Mouse (Mus musculus): Measurements from ENCODE around the gene Leo1.
"Not testable (repeated sequence)": the region's sequence is repeated elsewhere in the genome, so short reads cannot be mapped to it uniquely, and the experiment has no call there.

The Leo1 gene

DNA sequence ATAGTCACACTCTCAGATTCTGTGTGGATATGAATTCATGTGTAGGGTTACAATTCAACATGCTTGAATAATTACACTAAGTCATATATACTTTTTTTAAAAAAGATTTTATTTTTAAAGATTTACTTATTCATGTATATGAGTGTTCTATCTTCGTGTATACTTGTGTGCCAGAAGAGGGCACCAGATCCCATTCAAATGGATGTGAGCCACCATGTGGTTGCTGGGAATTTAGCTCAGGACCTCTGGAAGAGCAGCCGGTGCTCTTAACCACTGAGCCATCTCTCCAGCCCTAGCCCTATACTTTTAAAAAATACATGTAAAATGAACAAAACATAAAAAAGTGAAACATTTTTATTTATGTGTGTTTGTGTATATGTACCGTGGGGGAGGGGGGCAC lies 26.3 kb downstream of the Leo1 start:
- no peak for DNase-seq (ENCODE audit: low read depth, low spot score)

DNA sequence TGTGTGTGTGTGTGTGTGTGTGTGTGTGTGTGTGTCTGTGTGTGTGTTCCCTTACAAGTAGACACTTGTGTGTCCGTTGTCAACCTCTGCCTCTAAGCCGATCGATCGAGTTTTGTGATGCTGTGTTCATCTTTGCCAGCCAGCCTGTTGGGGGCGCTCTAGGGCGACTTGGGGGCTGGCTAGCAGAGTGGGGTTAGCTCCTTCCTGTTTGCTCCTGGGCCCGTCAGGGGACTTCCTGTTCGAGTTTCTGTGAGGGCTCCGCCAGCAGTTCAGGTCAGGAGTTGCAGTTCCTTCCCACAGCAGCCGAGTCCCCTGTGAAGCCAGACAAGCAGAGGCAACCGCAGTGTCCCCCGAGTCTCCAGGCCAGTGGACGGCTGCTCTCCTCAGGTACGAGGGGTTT lies 27.0 kb downstream of the Leo1 start:
- DNase-seq (ENCODE audit: low read depth, low spot score), result no peak

DNA sequence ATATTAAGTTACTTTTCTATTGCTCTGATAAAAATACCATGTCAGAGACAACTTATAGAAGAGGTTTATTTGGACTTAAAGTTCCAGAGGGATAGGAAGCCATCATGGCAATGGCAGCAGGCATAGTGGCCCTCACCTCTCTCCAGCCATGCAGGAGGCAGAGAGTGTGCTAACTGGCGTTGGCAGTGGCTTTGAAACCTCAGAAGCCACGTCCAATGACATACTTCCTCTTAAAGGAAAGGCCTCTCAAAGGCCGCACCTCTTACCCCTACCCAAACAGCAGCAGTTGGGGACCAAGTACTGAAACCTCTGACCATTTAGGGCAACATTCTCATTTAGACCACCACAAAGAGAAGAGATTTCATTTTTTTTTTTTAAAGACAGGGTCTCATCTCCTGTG lies 35.9 kb downstream of the Leo1 start:
- DNase-seq (ENCODE audit: low read depth, low spot score), result no peak

DNA sequence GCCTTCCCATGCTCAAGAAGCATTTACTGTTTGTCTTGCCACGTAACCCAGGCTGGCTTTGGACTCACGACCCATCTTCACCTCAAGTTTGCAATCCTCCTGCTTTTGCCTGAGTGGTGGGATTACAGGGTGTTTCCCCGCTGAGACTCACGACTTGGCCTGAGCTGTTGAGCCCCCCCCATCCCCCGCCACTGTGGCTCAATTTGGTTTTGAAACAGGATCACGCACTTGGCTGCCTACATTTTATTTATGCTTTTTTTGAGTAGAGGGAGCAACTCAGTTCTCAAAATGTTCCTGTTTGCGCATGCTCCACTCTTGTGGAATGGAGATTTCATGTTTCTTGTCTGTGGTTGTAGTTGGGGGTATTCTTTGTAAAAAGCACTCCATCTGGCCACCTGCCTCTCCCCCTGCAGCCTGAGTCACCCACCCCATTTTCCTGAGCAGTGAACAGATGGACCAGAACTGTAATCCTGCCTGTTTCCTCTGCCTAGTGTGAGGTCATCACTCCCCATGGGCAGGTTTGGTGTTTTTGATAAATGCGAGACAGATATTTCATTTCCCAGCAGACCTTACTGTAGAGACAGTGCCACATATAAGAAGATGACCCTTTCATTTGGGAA lies 37.9 kb downstream of the Leo1 start:
- no peak for DNase-seq (ENCODE audit: low read depth, low spot score)

DNA sequence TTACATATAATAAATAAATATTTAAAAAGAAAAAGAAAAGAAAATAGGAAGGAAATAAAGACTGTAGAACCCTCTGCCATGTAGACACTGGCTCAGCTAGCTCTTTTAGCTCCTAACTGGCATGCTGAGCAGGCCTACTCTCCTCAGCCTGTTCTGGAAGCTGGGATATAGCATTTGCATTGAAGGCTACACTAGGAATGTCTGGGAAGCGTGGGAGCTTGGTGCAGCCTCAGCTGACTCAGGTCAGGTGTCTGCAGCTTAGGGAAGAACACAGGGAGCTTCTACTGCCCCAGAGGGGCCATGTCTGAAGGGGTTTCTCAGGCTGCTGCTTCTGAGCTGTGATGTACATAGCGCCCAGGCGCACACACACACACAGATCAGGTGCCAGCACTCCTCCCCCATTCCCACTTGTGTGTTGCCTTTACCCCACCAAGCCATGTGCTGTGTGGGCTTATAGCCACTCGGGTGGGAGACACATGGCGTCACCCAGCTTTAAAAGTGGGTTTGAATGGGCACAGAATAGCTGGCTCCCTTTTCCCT lies 39.3 kb downstream of the Leo1 start:
- no peak for DNase-seq (ENCODE audit: low read depth, low spot score)

DNA sequence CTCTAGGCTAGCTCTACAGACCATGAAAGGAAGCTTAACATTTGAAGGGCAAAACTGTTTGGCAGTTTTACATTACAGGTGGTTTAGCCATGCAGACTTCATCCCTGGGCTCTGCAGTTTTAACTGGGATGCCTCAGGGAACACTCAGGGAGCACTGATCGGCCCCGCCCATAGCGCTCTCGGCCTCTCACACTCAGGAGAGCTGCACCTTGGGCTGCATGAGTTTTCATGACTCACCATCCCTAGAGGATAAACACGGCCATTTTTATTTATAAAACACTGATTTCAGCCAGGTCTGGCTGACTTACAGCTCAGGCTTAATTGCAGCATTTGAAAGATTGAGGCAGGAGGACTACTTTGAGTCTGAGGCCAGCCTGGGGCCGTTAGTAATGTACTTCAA lies 43.9 kb downstream of the Leo1 start:
- DNase-seq (ENCODE audit: low read depth, low spot score), result no peak

DNA sequence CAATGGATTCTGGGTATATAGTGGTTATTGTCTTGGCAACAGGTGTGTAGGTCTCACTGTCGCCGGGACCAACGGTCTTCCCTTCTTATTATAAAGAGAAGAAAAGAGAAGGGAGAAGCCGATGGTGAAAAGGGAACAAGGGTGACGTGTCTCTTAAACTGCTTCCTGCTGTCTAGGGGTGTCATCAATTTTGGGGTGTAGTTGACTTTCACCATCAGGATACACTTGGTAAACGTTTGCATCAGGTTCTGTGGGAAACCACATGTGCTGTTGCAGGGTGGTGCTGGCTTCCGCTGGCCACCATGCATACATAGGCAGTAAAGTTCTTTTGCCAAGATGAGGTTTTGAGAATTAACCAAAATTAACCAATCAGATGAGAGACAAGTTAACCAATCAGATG lies 46.9 kb downstream of the Leo1 start:
- not testable (repeated sequence) for DNase-seq (ENCODE audit: low read depth, low spot score)

DNA sequence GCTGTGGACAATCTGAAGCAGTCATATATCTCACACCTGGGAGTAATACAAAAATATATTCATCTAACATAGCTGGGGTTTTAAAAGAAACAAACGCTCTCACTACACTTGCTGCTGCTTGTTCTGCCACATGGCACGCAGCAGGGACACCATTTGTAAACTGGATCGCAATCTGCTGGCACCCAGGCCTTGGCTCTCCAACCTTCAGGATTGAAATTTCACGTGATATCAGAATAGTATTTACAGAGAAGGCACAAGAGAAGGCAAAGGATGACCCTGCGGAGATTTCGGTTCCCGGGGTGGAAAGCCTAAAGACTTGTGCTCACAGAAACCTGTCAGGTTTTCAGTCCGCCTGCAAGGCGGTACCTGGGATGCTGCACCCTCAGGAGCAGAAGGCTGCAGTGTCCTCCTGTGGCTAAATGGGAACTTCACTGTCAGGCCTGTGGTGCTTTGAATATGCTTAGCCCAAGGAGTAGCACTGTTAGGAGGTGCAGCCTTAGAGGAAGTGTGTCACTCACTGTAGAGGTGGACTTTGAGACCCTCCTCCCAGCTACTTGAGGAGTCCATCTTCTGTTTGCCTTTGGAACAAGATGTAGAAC lies 53.2 kb downstream of the Leo1 start:
- DNase-seq (ENCODE audit: low read depth, low spot score), result no peak

DNA sequence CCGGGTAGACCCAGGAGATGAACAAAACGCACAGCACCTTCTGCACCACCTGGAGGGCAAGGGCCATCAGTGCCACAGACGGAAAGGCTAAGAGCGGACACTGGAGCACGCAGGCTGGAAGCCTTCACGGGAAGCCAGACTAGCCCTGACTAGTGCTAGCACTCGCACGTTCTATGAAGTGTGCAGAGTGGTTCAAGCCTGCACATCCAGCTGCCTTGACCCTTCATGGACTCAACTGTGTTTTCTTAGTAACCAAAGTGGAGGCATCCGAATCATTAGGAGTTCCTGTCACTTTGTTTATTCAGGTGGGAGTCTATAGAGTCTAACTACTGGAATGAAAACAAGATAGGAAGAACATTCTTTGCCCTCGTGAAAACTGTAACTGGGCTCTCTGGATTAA lies 54.6 kb downstream of the Leo1 start:
- no peak for DNase-seq (ENCODE audit: low read depth, low spot score)

DNA sequence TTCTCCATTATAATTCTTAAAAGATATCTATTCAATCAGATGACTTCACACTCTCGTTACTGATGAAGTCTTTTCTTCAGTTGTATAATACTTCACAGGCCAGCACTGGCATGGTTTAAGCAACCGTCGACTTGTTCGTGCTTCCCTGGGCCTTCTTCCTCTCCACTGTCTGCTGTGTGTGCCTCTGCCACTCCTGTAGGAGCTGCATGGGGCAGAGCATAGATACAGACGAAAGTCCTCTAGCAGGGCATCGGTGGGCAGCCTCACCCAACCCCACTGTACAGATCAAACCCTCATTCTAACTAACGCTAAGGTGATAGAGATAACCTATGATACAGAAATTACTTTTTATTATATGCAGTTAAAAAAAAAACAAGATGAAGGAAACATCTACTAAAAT lies 57.2 kb downstream of the Leo1 start:
- DNase-seq (ENCODE audit: low read depth, low spot score), result no peak

DNA sequence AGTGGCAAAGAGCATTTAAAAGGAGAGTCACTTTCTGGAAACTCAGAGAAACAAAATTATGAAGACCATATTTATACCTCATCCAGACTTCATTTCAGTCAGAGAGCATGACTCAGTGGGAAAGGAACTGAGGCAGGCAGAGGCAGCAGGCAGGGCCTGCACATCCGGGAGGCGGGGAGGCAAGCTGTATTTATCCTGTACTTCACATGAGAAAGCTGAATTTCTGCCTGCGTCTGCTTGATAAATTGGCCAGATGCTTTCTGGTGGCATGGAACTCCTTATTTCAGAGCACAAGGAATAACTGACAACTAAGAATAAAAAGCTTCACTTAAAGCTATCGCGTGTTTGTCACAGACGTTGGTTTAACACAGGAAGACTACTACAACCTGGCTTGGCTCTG lies 63.0 kb downstream of the Leo1 start:
- no peak for DNase-seq (ENCODE audit: low read depth, low spot score)

DNA sequence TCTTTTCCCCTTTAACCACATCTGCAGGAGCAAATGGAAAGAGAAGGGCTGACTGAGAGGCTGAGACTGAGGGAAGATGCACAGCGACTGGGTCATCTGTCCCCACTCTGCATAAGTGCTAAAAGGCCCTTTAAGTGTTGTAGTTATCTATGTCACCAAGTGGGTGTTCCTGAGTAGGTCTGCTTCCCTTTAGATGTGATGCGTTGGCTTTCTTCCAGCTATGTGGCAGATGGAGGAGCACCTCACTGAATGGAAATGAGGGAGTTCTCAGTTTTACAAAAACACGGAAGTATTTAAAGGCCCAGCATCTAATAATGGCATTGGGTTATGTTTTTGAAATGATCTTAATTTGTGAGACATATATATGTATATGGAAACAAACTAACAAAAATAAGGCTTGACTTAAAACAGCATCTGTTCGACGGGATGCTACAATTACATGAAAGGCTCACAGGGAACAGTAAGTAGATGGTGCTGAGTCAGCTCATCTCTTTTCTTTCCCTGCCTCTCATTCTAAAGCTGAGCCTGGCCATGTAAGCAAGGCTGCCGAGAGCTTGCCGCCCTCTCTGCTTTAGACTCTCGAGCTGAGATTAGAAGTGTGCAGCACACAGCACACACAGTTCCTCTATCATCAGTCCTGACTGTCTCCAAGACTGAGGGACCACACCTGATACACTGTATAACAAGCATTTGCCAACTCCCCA lies 70.1 kb downstream of the Leo1 start:
- DNase-seq (ENCODE audit: low read depth, low spot score), result no peak

DNA sequence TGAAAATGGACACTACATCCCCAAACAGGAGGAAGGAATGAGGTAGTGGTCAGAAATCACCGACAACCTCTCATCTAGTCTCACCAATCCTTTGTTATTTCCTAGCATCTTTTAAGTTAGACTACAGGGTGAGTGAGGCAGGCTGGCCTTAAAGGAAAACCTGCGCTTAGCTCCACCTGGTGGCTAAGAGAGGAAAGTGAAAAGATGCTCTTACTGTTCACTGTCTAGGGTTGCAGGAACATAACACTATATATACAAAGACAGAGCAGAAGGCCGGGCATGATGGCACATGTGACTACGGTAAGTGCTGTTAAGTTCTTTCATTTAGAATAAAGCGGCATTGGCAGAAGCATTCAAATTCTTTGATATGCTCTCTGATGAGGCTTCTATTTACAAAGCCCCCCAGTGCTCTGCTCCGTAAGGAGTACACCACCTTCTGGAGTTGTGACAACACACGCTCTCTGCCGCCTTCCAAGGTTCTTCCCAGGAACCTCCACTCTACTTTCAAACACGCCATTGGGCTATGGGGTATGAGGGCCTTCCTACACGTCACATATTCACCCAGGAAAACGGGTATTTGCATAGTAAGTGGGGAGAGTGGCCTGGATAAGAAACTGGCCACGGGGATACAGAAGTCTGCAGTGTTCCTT lies 74.3 kb downstream of the Leo1 start:
- DNase-seq (ENCODE audit: low read depth, low spot score), result no peak

Data from brain, embryonic 18.5 days (tissue).